Mouse (Mus musculus) induced T-regulatory cell, adult 2 months (primary cell): ENCODE results near the gene Prss35.

Experiments
- DNase-seq: peaks from one replicate; pipeline ENCODE4 v3.0.0-alpha.2; 2012; ENCODE audit warnings: low read depth

The Prss35 gene

GRCm38 (mm10) chr9:86742959-86743911, at the start of gene Prss35:
TSS of gene Prss35 (plus strand) at chr9:86743649.
- no peak for DNase-seq

GRCm38 (mm10) chr9:86693935-86694334, 49.5 kb upstream of the Prss35 start:
- DNase-seq: no peak

GRCm38 (mm10) chr9:86694644-86695043, 48.8 kb upstream of the Prss35 start:
- no peak for DNase-seq

- DNase-seq: no peak
Observed at GRCm38 (mm10) chr9:86695199-86695817, 48.1 kb upstream of the Prss35 start.

GRCm38 (mm10) chr9:86695818-86696261, 47.6 kb upstream of the Prss35 start, which contains the start of gene Me1:
TSS of gene Me1 (minus strand) at chr9:86695953.
- peak; percentile 10 for DNase-seq

GRCm38 (mm10) chr9:86701264-86701663, 42.2 kb upstream of the Prss35 start:
- DNase-seq: no peak

GRCm38 (mm10) chr9:86701844-86702243, 41.6 kb upstream of the Prss35 start:
- DNase-seq: no peak

- no peak for DNase-seq
Observed at GRCm38 (mm10) chr9:86707431-86707830, 36.0 kb upstream of the Prss35 start.

GRCm38 (mm10) chr9:86708921-86709320, 34.5 kb upstream of the Prss35 start:
- DNase-seq: no peak

- no peak for DNase-seq
Observed at GRCm38 (mm10) chr9:86710091-86710634, 33.3 kb upstream of the Prss35 start.

- DNase-seq: no peak
Observed at GRCm38 (mm10) chr9:86712648-86713047, 30.8 kb upstream of the Prss35 start.

- no peak for DNase-seq
Observed at GRCm38 (mm10) chr9:86714089-86714488, 29.4 kb upstream of the Prss35 start.

- no peak for DNase-seq
Observed at GRCm38 (mm10) chr9:86716540-86716939, 26.9 kb upstream of the Prss35 start.

GRCm38 (mm10) chr9:86717119-86717518, 26.3 kb upstream of the Prss35 start:
- no peak for DNase-seq

- DNase-seq: no peak
Observed at GRCm38 (mm10) chr9:86720227-86720626, 23.2 kb upstream of the Prss35 start.

GRCm38 (mm10) chr9:86720794-86721193, 22.7 kb upstream of the Prss35 start:
- no peak for DNase-seq

- no peak for DNase-seq
Observed at GRCm38 (mm10) chr9:86725066-86725465, 18.4 kb upstream of the Prss35 start.

- no peak for DNase-seq
Observed at GRCm38 (mm10) chr9:86725604-86726380, 17.7 kb upstream of the Prss35 start.

GRCm38 (mm10) chr9:86726381-86726720, 17.1 kb upstream of the Prss35 start:
- no peak for DNase-seq

- DNase-seq: no peak
Observed at GRCm38 (mm10) chr9:86728214-86728814, 15.1 kb upstream of the Prss35 start.

GRCm38 (mm10) chr9:86729084-86729483, 14.4 kb upstream of the Prss35 start:
- no peak for DNase-seq

- DNase-seq: no peak
Observed at GRCm38 (mm10) chr9:86729811-86730210, 13.6 kb upstream of the Prss35 start.
